Mouse (Mus musculus): Measurements from ENCODE around the gene Hist1h2af.

Gene Hist1h2af

DNA sequence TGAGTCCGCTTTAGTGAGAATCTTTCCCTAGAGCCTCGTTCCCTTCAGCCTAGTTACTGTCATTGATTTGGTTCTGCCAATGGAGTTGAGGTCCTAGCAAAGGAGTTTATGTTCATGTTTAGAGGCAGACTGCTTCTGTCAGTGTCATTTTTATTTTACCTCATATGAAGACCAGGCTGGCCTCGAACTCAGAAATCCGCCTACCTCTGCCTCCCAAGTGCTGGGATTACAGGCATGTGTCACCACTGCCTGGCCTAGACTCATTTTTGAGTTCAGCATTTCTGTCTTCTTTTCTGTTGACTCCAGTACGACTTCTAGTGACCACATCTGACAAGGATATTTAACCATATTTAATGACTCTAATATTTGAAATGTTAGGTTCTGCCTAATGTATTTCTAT is 18.4 kb upstream of the Hist1h2af start:
- DNase-seq (ENCODE audit: low spot score in 2 of 2): no peak

DNA sequence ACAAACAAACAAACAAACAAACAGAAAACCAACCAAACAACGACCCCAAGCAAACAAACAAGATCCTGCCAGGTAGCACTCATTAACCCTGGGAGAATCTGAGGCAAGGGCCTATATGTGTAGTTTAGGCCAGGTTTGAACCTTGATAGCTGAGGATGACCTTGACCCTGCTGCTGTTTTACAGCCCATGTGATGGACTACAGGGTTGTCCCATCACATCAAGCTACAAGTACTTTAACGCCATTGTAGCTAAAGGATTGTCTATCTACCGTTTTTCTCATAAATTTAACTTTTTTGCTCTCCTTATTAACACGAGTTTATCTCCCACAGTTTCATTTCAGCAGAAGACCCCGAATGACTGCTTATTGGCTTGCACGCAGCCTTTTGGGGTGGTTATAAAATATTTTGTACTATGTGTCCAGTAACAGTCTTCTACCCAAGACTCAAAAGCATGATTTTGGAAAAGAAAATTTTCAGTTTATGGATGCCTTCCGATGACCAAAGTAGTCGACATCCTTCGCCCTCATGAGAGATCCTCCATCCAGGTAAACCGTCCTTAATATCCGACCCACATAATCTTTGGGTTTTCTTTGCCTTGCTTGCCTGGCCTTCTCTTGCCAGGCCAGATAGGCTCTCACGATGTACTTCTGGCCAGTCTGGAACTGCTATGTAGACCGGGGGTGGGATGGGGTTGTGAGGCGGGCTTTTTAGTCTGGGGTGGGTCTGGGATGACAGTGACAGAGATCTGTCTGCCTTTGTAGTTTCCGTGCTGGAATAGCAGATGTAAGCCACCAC is 17.7 kb upstream of the Hist1h2af start:
- no peak for DNase-seq (ENCODE audit: low spot score in 2 of 2)

DNA sequence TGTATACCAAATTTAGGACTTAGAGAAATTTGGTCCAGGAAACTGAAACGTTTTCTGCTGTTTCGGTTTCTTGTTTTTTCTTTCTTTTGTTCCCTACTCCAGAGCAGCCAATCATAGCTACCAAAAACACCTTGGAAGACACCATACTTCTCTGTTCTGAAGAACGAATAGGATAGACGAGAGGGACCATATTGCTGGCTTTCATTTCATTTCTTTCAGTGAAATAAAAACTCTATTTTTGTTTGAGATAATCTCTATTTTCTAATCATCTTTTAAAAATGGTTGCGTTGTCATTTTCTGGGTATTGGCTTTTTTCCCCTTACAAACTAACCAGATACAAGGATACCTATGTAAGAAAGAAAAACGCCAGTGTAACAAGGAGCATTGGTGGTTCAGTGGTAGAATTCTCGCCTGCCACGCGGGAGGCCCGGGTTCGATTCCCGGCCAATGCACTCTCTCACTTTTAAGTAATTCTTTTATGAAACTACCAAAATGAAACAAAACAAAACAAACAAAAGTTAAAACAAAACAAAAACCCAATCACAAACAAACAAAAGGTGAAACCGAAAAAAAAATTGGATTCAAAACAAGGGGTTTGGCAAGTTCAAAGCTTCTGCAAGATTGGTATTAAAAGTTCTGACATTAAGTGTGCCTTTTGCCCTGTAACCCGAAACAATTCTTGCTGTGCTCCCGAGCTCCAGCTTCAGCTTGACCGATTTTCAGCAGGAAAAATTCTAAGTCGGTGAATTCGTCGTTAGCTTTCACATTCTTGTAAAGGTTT is 16.7 kb upstream of the Hist1h2af start:
- DNase-seq (ENCODE audit: low spot score in 2 of 2): peak; percentile 72 to 74

- peak; percentile 95 to 97 for DNase-seq (ENCODE audit: low spot score in 2 of 2)
Measured at GRCm38 (mm10) chr13:23517603-23518294, 16.0 kb upstream of the Hist1h2af start.

DNA sequence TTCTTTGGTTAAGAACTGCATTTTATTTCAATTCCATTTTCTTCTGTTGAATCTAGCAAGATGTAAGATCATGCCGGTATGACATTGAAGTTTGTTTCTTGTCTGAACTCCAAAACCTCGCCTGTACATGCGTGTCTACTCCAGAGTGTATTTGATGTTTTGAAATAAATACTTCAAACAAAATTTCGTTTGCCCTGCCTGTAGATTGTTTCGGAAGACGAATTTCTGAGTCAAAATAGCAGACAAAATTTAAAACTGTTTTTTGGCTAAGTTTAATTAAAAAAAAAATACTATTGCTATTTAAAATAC is 15.5 kb upstream of the Hist1h2af start:
- DNase-seq (ENCODE audit: low spot score in 2 of 2): no peak

- peak; percentile 91 to 92 for DNase-seq (ENCODE audit: low spot score in 2 of 2)
Measured at GRCm38 (mm10) chr13:23518885-23519284, 14.8 kb upstream of the Hist1h2af start.

DNA sequence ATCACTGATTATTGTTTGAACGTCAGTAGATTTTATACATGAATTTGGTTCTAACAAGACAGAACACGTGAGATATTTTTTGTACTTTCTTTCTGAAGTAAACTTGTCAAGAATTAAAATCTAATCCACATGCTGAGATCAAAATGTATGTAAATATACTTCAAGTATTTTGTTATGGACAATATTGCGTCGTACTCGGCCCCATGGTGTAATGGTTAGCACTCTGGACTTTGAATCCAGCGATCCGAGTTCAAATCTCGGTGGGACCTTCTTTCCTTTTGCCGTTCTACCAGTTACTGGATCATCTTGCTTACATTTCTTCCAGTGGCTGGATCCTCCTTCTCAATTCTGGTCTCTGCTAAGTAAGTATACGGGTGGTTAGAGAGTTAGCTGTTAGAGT is 14.3 kb upstream of the Hist1h2af start:
- peak; percentile 86 to 91 for DNase-seq (ENCODE audit: low spot score in 2 of 2)

GRCm38 (mm10) chr13:23521703-23522102 is 12.0 kb upstream of the Hist1h2af start:
- peak; percentile 85 to 87 for DNase-seq (ENCODE audit: low spot score in 2 of 2)

- no peak for DNase-seq (ENCODE audit: low spot score in 2 of 2)
Measured at GRCm38 (mm10) chr13:23523976-23524375, 9.7 kb upstream of the Hist1h2af start.

GRCm38 (mm10) chr13:23524654-23525053 is 9.1 kb upstream of the Hist1h2af start:
- DNase-seq (ENCODE audit: low spot score in 2 of 2): peak; percentile 68 to 79

DNA sequence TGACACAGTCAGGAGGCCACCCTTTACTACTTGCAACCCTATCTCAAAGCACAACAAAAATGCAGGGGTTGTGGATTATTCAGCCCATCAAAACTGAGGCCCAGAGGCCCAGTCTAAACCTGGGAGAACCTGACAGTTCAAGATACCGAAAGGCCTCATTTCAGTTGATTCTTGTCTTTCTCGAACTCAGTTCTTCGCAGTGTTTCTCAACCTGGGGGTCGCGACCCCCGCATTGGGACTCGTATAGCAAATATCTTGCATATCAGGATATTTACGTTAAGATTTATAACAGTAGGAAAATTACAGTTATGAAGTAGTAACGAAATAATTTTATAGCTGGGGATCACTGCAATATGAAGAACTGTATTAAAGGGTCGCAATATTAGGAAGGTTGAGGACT is 7.8 kb upstream of the Hist1h2af start:
- DNase-seq (ENCODE audit: low spot score in 2 of 2): no peak

DNA sequence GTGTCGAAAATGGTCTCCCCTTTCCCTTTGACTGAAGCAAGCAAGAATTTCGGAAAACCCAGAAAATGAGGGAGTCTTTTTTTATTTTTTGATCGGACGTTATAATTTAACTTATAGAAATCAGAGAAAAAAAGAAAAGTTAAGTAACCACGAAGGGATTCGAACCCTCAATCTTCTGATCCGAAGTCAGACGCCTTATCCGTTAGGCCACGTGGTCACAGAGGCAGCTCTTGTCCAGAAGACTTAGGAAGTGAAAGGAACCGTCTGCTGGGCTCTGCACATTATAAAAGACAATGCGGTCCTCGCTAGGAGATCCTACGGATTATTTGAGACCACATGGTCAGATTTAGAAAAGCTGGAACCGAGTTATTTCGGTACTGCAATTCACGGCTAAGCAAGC is 7.4 kb upstream of the Hist1h2af start:
- DNase-seq (ENCODE audit: low spot score in 2 of 2): peak; percentile 96 to 97

DNA sequence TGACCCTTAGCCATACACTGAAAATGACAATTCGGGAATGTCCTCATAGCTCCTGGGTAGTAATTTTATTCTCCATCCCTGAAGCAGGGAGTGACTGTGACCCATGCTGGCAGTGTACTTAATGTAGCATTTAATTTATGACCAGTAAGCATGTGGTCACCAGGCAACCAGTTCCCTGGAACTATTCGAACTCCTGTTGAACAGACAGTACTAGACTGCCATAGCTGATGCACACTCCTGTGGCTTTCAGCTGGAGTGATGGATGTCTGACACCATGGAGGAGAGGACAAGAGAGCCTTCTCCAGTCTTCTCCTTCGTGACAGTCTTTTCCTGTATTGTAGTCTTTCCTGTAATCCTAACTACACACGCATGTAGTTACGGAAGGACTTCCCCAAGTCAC is 4.7 kb upstream of the Hist1h2af start:
- no peak for DNase-seq (ENCODE audit: low spot score in 2 of 2)

GRCm38 (mm10) chr13:23529480-23530165 is 4.1 kb upstream of the Hist1h2af start:
- no peak for DNase-seq (ENCODE audit: low spot score in 2 of 2)

DNA sequence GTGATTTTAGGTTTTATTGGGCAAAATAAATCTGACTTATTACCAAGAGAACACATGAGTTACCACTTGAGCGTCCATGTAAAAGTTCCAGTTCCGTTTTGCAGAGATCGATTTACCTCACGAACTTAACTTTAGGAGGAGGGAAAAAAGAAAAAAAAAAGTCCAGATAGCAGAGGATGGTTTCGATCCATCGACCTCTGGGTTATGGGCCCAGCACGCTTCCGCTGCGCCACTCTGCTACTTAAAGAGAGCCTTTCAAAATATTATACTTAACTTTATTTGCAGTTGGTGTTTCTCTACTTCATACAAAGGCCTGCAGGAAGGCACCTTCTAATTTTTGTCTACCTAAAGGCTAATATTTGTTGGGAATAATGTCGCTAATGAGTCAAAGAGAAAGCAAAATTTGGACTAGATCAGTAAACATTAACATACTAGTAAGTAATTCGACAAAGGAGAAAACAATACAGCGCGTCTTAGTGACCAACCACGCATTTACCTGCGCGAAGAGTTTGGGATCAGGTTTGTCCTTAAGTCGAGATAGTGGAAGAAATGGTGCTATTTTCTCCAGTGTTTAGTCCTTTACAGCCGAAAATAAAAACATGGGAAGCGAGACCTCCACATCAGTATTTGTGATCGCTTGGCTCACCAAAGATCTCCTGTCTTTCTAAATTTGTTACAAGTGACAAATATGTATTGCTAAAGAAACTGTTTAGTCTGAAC is 3.4 kb upstream of the Hist1h2af start:
- DNase-seq (ENCODE audit: low spot score in 2 of 2): peak; percentile 74 to 86

DNA sequence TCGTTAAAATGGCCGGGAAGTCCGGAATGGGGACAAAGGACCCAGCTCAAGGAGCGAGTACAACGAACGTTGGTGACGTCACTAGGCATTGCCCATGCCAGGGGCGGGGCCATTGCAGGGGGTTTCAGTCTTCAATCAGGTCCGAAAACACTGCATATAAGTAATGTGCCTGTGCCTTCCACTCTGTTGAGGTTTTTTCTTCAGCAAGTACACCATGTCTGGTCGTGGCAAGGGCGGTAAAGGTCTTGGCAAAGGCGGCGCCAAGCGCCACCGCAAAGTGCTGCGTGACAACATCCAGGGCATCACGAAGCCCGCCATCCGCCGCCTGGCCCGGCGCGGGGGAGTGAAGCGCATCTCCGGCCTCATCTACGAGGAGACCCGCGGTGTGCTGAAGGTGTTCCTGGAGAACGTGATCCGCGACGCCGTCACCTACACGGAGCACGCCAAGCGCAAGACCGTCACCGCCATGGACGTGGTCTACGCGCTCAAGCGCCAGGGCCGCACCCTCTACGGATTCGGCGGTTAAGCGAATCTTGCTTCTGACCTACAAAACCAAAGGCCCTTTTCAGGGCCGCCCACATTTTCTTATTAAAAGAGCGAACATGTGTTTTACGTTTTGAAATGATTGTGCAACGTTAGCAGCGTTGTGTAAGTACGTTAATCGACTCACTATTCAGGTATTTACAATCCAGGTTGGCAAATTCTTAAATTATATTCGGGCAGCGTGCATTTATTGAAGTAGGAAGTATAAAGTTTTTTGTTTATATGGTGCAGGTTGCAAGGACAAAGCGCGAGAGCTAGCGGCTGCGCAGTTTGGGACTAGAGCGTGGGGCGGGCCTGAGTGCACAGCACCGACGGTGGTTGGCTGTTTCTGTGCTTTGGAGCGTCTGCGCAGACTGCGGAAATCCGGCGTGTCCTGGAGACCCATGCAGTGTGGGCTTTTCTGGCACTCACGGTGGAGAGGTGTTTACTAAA is 2.5 kb upstream of the Hist1h2af start, which contains the start of gene Hist1h4h:
Gene Hist1h4h, plus strand, starts transcription at position 150 of the 975 bp plus-strand sequence.
- peak; percentile 97 to 99 for DNase-seq (ENCODE audit: low spot score in 2 of 2)

DNA sequence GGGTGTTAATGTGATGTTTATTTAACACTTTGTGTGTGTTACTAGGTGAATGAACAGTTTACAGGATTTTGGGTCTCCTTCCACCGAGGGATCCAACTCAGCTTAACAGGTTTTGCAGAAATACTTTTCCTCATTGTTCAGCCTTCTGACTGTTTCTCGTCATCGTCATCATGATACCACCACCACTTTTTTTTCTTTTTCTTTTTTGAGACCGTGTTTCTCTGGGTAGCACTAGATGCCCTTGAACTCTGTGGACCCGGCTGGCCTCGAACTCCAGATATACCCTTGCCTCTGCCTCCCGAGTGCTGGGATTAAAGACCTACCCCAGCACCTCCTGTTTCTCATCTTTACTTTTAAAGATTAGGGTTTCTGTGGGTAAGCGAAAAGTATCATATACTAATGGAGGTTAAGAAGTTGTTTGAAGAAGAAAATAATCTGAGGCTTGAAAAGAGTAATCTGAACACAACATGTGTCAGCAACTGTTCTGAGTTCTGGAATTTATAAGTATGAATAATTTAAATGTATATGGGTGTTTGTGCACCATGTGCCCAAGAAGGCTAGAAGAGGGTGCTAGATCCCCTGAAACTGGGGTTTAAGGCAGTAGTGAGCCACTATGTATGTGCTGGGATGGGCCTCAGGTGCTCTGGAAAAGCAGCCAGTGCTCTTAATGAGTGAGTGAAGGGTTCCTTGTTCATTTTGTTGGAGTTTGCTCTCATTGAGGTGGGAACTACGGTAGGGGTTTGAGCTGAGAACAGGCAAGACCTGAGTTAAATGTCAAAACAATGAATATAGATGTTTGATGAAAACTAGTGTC is 1.2 kb upstream of the Hist1h2af start:
- DNase-seq (ENCODE audit: low spot score in 2 of 2): no peak

- no peak for DNase-seq (ENCODE audit: low spot score in 2 of 2)
Measured at GRCm38 (mm10) chr13:23534368-23535131, 844 bp downstream of the Hist1h2af start.
